Mouse (Mus musculus) liver, adult 2 months (tissue): Measurements from ENCODE around the gene Hspb3.

ENCODE experiments used
- CTCF ChIP-seq: fragments of 200-500 bp; IDR thresholded peaks from 2 replicates; pipeline ENCODE4 v1.5.1; 2011; ENCODE audit warnings: low read depth, low read length, control low read depth
- POLR2A ChIP-seq: fragments of 200-500 bp; IDR thresholded peaks from 2 replicates; pipeline ENCODE4 v1.6.1; 2011; ENCODE audit warnings: low read length, control low read depth; ENCODE audit not compliant: insufficient read depth; ENCODE audit errors: extremely low read depth

GRCm38 (mm10) chr13:113699415-113699873, 36.0 kb upstream of the Hspb3 start:
- TF ChIP-seq POLR2A (no peak), CTCF (no peak)
